Mouse (Mus musculus): Measurements from ENCODE around the gene 2010005H15Rik. TPM values are rescaled to one million over a fixed set of nuclear protein-coding genes. Genes with fewer than 3 reads are reported as not detected.
"Not testable (repeated sequence)": the region's sequence is repeated elsewhere in the genome, so short reads cannot be mapped to it uniquely, and the experiment has no call there.

Gene 2010005H15Rik
- 0.59 and 0.91 TPM in 2 replicates for polyA plus RNA-seq (2015; fragmentation: Nextera tagmentation; extraction: Ambion mirVana)

- H3K27ac ChIP-seq; H3K4me3 ChIP-seq; H3K4me1 ChIP-seq; H3K4me2 ChIP-seq; H3K9me3 ChIP-seq; H3K36me3 ChIP-seq; H3K9ac ChIP-seq; H3K27me3 ChIP-seq; ATAC-seq (ENCODE audit: borderline replicate concordance, extremely low read depth, low FRiP score, low TSS enrichment): not testable (repeated sequence)
- WGBS: 83% methylated on average over 7 of the region's 7 CpGs
Observed at GRCm38 (mm10) chr16:36221168-36221567, at the start of gene 2010005H15Rik. 2010005H15Rik (plus strand) TSS chr16:36221468.

- Histone ChIP-seq H3K27ac (no peak overlapping the region), H3K4me3 (no peak overlapping the region), H3K9ac (no peak overlapping the region), H3K27me3 (no peaks in the 10 kb centered on the region), H3K36me3 (no peaks in the 10 kb centered on the region), H3K4me1 (no peaks in the 10 kb centered on the region), H3K9me3 (no peaks in the 10 kb centered on the region), H3K4me2 (no peak overlapping the region)
- no peak for ATAC-seq (ENCODE audit: borderline replicate concordance, extremely low read depth, low FRiP score, low TSS enrichment)
Observed at GRCm38 (mm10) chr16:36176108-36176507, 45.2 kb upstream of the 2010005H15Rik start.

DNA sequence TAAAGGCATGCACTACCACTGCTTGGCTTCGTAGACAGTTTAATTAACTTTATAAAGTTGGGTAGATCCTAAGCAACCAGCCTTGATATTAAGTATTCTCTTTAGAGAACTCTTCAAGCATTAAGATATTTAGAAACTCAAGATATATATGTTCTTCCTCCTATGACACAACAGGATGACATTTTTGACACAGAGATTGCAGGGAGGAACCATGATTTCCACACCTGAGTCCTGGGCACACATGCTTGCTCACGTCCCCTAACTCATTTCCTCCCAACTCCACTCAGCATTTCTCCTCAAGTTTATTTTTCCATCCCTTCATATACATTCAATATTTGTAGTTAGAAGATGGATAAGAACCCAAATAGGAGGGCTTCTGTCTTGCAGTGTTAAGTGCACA lies 41.4 kb upstream of the 2010005H15Rik start:
- WGBS: 78% methylated on average over 2 of the region's 2 CpGs
- Histone ChIP-seq H3K9me3 (no peaks in the 10 kb centered on the region), H3K4me3 (no peak overlapping the region), H3K9ac (no peak overlapping the region), H3K36me3 (no peaks in the 10 kb centered on the region), H3K4me1 (no peaks in the 10 kb centered on the region), H3K27me3 (no peaks in the 10 kb centered on the region), H3K27ac (no peak overlapping the region), H3K4me2 (no peak overlapping the region)
- ATAC-seq (ENCODE audit: borderline replicate concordance, extremely low read depth, low FRiP score, low TSS enrichment): no peak

DNA sequence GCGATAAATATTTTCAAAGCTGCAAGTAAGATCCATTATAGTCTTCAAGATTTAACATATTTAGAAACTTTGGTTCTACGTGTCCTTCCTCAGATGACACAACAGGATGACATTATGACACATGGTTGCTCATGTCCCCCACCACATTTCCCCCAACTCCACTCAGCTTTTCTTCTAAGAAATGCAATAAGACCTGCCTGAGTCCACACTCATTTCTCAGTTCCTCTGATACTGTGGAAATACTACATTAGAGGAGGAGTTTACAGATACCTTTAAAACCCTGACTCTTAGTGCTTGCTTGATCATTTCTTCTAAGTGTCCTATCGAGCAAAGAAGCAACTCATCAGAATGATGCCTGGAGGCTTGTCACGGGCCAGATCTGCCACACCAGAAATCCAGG lies 37.4 kb upstream of the 2010005H15Rik start, which contains the start of gene Gm5483:
Gene Gm5483 (plus strand): TSS at position 301 of the 400 bp plus-strand sequence.
- H3K4me1 ChIP-seq; H3K4me2 ChIP-seq; H3K4me3 ChIP-seq; H3K27me3 ChIP-seq; H3K36me3 ChIP-seq; ATAC-seq (ENCODE audit: borderline replicate concordance, extremely low read depth, low FRiP score, low TSS enrichment); H3K9me3 ChIP-seq; H3K9ac ChIP-seq; H3K27ac ChIP-seq: not testable (repeated sequence)
- WGBS: 71% methylated on average over 4 of the region's 4 CpGs

GRCm38 (mm10) chr16:36199226-36199625 lies 22.0 kb upstream of the 2010005H15Rik start:
- H3K4me2 ChIP-seq: no peak overlapping the region
- H3K4me3 ChIP-seq: no peak overlapping the region
- H3K27me3 ChIP-seq: no peaks in the 10 kb centered on the region
- no peaks in the 10 kb centered on the region for H3K9me3 ChIP-seq
- WGBS: 51% methylated on average over 19 of the region's 19 CpGs
- H3K9ac ChIP-seq: no peak overlapping the region
- no peaks in the 10 kb centered on the region for H3K36me3 ChIP-seq
- H3K27ac ChIP-seq: no peak overlapping the region
- no peaks in the 10 kb centered on the region for H3K4me1 ChIP-seq
- no peak for ATAC-seq (ENCODE audit: borderline replicate concordance, extremely low read depth, low FRiP score, low TSS enrichment)

DNA sequence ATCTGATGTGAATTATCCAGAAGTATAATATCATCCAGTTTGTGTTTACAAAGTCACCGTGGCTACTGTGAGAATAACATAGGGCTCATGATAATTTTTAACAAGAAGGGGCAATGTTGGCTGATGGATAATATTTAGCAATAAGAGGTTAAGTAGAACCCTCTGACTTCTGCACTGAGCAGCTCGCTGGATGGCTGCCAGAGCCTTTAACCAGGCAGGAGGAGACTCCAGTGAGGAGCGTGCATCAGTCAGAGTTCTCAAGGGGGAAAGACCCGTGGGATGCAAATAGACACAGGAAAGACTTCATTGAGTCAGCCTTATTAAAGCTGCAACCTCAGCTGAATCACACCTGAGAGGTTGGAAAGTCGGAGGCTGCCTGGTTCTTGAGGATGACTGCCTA lies 17.4 kb upstream of the 2010005H15Rik start:
- Histone ChIP-seq H3K9me3 (no peaks in the 10 kb centered on the region), H3K27ac (no peak overlapping the region), H3K4me2 (no peak overlapping the region), H3K4me3 (no peak overlapping the region), H3K4me1 (no peaks in the 10 kb centered on the region), H3K36me3 (no peaks in the 10 kb centered on the region), H3K9ac (no peak overlapping the region), H3K27me3 (no peaks in the 10 kb centered on the region)
- no peak for ATAC-seq (ENCODE audit: borderline replicate concordance, extremely low read depth, low FRiP score, low TSS enrichment)
- 49% methylated on average over 5 of the region's 5 CpGs for WGBS

DNA sequence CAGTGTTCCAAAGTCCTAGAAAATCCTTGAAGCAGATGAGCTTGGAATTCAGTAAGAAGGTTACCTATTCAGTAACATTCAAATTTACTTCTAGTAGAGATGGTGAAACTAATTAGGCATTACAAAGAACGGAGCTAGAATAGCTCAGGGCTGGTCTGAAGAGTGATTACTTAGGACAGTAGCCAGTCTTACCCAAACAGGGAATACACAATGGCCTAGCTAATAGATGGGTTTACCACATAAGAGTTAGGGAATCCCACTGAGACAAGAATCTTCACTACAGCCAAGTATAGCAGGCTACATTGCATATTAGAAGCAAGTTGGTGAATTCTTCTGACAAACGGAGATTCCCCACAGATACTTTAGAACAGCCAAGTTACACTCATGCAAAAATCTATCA lies 15.6 kb upstream of the 2010005H15Rik start:
- not testable (repeated sequence) for H3K27ac ChIP-seq; H3K9me3 ChIP-seq; H3K27me3 ChIP-seq; ATAC-seq (ENCODE audit: borderline replicate concordance, extremely low read depth, low FRiP score, low TSS enrichment); H3K4me2 ChIP-seq; H3K36me3 ChIP-seq; H3K9ac ChIP-seq; H3K4me1 ChIP-seq; H3K4me3 ChIP-seq
- 38% methylated on average over 2 of the region's 2 CpGs for WGBS

- Histone ChIP-seq H3K4me2 (no peak within 1 kb of the TSS), H3K27me3 (no peaks in the 10 kb centered on the region), H3K9ac (no peak within 1 kb of the TSS), H3K4me1 (no peaks in the 10 kb centered on the region), H3K4me3 (no peak within 1 kb of the TSS), H3K9me3 (no peaks in the 10 kb centered on the region), H3K36me3 (no peaks in the 10 kb centered on the region), H3K27ac (no peak within 1 kb of the TSS)
- 71% methylated on average over 2 of the region's 2 CpGs for WGBS
- ATAC-seq (ENCODE audit: borderline replicate concordance, extremely low read depth, low FRiP score, low TSS enrichment): no peak
Observed at GRCm38 (mm10) chr16:36209967-36210453, 11.3 kb upstream of the 2010005H15Rik start, which contains the start of gene Gm5416. Gm5416 (plus strand) TSS chr16:36210403.

DNA sequence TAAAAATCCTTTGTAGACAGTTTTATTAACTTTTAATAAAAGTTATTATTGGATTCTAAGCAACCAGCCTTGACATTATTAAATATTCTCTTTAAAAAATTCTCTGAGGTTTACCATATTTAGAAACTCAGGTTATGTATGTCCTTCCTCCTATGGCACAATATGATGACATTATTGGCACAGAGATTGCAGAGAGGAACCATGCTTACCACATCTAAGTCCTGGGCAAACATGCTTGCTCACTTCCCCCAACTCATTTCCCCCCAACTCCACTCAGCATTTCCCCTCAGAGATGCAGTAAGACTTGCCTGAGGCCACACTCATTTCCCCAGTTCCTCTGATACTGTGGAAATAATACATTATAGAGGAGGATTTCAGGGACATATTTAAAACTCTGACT lies 39.3 kb downstream of the 2010005H15Rik start:
- not testable (repeated sequence) for H3K4me1 ChIP-seq; H3K4me3 ChIP-seq; H3K4me2 ChIP-seq; H3K9ac ChIP-seq; H3K9me3 ChIP-seq; H3K27ac ChIP-seq; H3K36me3 ChIP-seq; ATAC-seq (ENCODE audit: borderline replicate concordance, extremely low read depth, low FRiP score, low TSS enrichment); H3K27me3 ChIP-seq

GRCm38 (mm10) chr16:36276796-36277195 lies 55.5 kb downstream of the 2010005H15Rik start, which contains the start of gene Stfa1:
Stfa1 (plus strand) TSS chr16:36276951.
- H3K4me2 ChIP-seq; H3K4me3 ChIP-seq; H3K9ac ChIP-seq; H3K27ac ChIP-seq; H3K36me3 ChIP-seq; ATAC-seq (ENCODE audit: borderline replicate concordance, extremely low read depth, low FRiP score, low TSS enrichment); H3K4me1 ChIP-seq; H3K27me3 ChIP-seq; H3K9me3 ChIP-seq: not testable (repeated sequence)
- 84% methylated on average over 4 of the region's 4 CpGs for whole genome bisulfite sequencing

DNA sequence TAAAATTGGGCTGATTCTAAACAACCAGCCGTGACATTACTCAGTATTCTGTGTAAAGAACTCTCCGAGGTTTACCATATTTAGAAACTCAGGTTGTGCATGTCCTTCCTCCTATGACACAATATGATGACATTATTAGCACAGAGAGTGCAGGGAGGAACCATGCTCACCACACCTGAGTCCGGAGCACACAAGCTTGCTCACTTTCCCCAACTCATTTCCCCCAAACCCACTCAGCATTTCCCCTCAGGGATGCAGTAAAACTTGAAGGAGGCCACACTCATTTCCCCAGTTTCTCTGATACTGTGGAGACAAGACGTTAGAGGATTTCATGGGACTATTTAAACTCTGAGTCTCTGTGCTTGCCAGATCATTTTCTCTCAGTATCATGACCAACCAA lies 67.9 kb downstream of the 2010005H15Rik start:
- Histone ChIP-seq H3K27ac (no peak overlapping the region), H3K9ac (no peak overlapping the region), H3K4me2 (no peak overlapping the region), H3K27me3 (no peaks in the 10 kb centered on the region), H3K36me3 (no peaks in the 10 kb centered on the region), H3K4me3 (no peak overlapping the region), H3K9me3 (no peaks in the 10 kb centered on the region), H3K4me1 (no peaks in the 10 kb centered on the region)
- WGBS: 74% methylated on average over 4 of the region's 4 CpGs
- ATAC-seq (ENCODE audit: borderline replicate concordance, extremely low read depth, low FRiP score, low TSS enrichment): no peak

All from lung, embryonic 15.5 days (tissue).